Mouse (Mus musculus) kidney, adult 2 months (tissue): Measurements from ENCODE around the gene Sprr2a1.
"Not testable (repeated sequence)": the region's sequence is repeated elsewhere in the genome, so short reads cannot be mapped to it uniquely, and the experiment has no call there.

Experiments used
- CTCF ChIP-seq: fragments of 200-500 bp; conservative IDR thresholded peaks from 2 replicates; pipeline ENCODE4 v1.5.1; 2011; ENCODE audit warnings: low read depth, mild to moderate bottlenecking, control low read depth, low read length, moderate library complexity, mixed read lengths; ENCODE audit not compliant: insufficient read depth, insufficient read length
- POLR2A ChIP-seq: fragments of 200-500 bp; IDR thresholded peaks from one replicate; pipeline ENCODE4 v1.6.1; 2011; ENCODE audit warnings: low read depth, low read length, control low read depth

- not testable (repeated sequence) for TF ChIP-seq POLR2A, CTCF
These were observed 21.0 kb downstream of the Sprr2a1 start for GRCm38 (mm10) chr3:92236463-92237189.
